Mouse (Mus musculus) embryonic fibroblast, embryonic 13.5 days (primary cell): ENCODE data around the gene Gsdma.

Source experiments
- CTCF ChIP-seq: IDR thresholded peaks from 2 replicates; pipeline ENCODE4 v1.5.1; 2011; ENCODE audit warnings: mild to moderate bottlenecking, control low read depth, low read length, moderate library complexity, borderline replicate concordance; ENCODE audit not compliant: insufficient read depth
- POLR2A ChIP-seq: IDR thresholded peaks from 2 replicates; pipeline ENCODE4 v1.6.1; 2011; ENCODE audit warnings: low read depth, mild to moderate bottlenecking, control low read depth, low read length, moderate library complexity

GRCm38 (mm10) chr11:98693201-98693600, 29.1 kb downstream of the Gsdma start:
- TF ChIP-seq POLR2A = no peak
- TF ChIP-seq CTCF = no peak
